Mouse (Mus musculus) midbrain, embryonic 13.5 days (tissue): ENCODE measurements at regions not wholly inside any gene's neighbourhood (a gene's known extent, or its start where the extent isn't known, plus 50 kb on each side); places are given as distances from the start of the nearest gene placed in this dataset.

Source experiments
- ATAC-seq: fragments of 200-750 bp; cut with Nextera tagmentation; 2 replicates; pipeline ENCODE4 v1.8.0; 2017; ENCODE audit warnings: mild to moderate bottlenecking, moderate TSS enrichment, moderate library complexity
- H3K27ac ChIP-seq: fragments of 300-500 bp; sonication (generic); 2 replicates; pipeline ENCODE4 v1.5.1; 2015; ENCODE audit warnings: inconsistent platforms, mild to moderate bottlenecking, moderate library complexity
- H3K27me3 ChIP-seq: fragments of 300-500 bp; sonication (generic); 2 replicates; pipeline ENCODE4 v1.6.1; 2015; ENCODE audit warnings: mild to moderate bottlenecking, inconsistent platforms
- H3K36me3 ChIP-seq: fragments of 300-500 bp; sonication (generic); 2 replicates; pipeline ENCODE4 v1.6.1; 2015; ENCODE audit warnings: mild to moderate bottlenecking, inconsistent platforms
- H3K4me1 ChIP-seq: fragments of 300-500 bp; sonication (generic); replicated peaks from 2 replicates; pipeline ENCODE4 v1.6.1; 2015; ENCODE audit warnings: inconsistent platforms
- H3K4me2 ChIP-seq: fragments of 300-500 bp; sonication (generic); replicated peaks from 2 replicates; pipeline ENCODE4 v1.6.1; 2015; ENCODE audit warnings: moderate library complexity, mild to moderate bottlenecking, inconsistent platforms
- H3K4me3 ChIP-seq: fragments of 300-500 bp; sonication (generic); replicated peaks from 2 replicates; pipeline ENCODE4 v1.5.1; 2015; ENCODE audit warnings: mild to moderate bottlenecking, inconsistent platforms
- H3K9ac ChIP-seq: fragments of 300-500 bp; sonication (generic); replicated peaks from 2 replicates; pipeline ENCODE4 v1.6.1; 2015; ENCODE audit warnings: mild to moderate bottlenecking, inconsistent platforms
- H3K9me3 ChIP-seq: fragments of 300-500 bp; sonication (generic); 2 replicates; pipeline ENCODE4 v1.6.1; 2016; ENCODE audit warnings: mild to moderate bottlenecking, inconsistent platforms
- WGBS: fragments of 180-500 bp; shearing (Covaris S2); methylation state at CpG from one replicate; pipeline ENCODE4 v1.1.7; 2015; 5-methylcytosine and 5-hydroxymethylcytosine counted together

- Histone ChIP-seq H3K4me1 (no peaks in the 10 kb centered on the region), H3K27me3 (no peaks in the 10 kb centered on the region), H3K4me3 (no peak overlapping the region), H3K9ac (no peak overlapping the region), H3K4me2 (no peak overlapping the region), H3K27ac (no peak overlapping the region), H3K36me3 (no peaks in the 10 kb centered on the region), H3K9me3 (no peaks in the 10 kb centered on the region)
- 82% methylated on average over 2 of the region's 2 CpGs for WGBS
- ATAC-seq: no peak
Observed at GRCm38 (mm10) chr1:50704639-50705038, 195.8 kb upstream of the Tmeff2 start.

DNA sequence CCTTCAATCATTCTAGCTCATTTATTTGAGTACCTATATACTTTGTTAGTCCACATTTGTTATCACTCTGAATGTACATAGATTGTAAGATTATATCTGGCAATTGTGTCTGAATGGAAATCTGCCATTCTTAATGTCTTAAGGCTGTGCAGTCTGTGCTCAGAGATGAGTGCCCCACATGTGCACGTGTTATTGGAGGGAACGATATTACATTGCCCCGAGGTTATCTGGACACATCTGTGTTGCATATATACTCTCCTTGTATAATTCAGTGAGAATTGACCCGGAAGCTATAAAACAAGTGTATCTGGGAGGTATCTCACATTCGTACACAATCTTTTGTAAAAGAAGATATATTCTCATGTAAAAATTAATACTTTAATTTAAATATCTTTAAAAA lies 155.4 kb upstream of the Tmeff2 start:
- H3K27me3 ChIP-seq: no peaks in the 10 kb centered on the region
- no peaks in the 10 kb centered on the region for H3K9me3 ChIP-seq
- H3K4me3 ChIP-seq: no peak overlapping the region
- 75% methylated on average over 5 of the region's 5 CpGs for WGBS
- ATAC-seq: no peak
- no peak overlapping the region for H3K9ac ChIP-seq
- H3K36me3 ChIP-seq: no peaks in the 10 kb centered on the region
- H3K27ac ChIP-seq: no peak overlapping the region
- H3K4me2 ChIP-seq: no peak overlapping the region
- H3K4me1 ChIP-seq: no peaks in the 10 kb centered on the region

- H3K27ac ChIP-seq: no peak overlapping the region
- no peaks in the 10 kb centered on the region for H3K27me3 ChIP-seq
- H3K36me3 ChIP-seq: no peaks in the 10 kb centered on the region
- H3K4me1 ChIP-seq: no peaks in the 10 kb centered on the region
- H3K4me2 ChIP-seq: no peak overlapping the region
- no peaks in the 10 kb centered on the region for H3K9me3 ChIP-seq
- no peak overlapping the region for H3K4me3 ChIP-seq
- ATAC-seq: no peak
- H3K9ac ChIP-seq: no peak overlapping the region
Observed at GRCm38 (mm10) chr1:50770211-50770610, 130.2 kb upstream of the Tmeff2 start.

GRCm38 (mm10) chr1:50795264-50795663 lies 105.2 kb upstream of the Tmeff2 start:
- H3K27me3 ChIP-seq: no peaks in the 10 kb centered on the region
- no peak overlapping the region for H3K9ac ChIP-seq
- no peak for ATAC-seq
- 75% methylated on average over 3 of the region's 3 CpGs for WGBS
- no peak overlapping the region for H3K4me3 ChIP-seq
- no peak overlapping the region for H3K27ac ChIP-seq
- no peaks in the 10 kb centered on the region for H3K36me3 ChIP-seq
- H3K9me3 ChIP-seq: no peaks in the 10 kb centered on the region
- no peak overlapping the region for H3K4me2 ChIP-seq
- no peaks in the 10 kb centered on the region for H3K4me1 ChIP-seq

- ATAC-seq: no peak
- Histone ChIP-seq H3K27me3 (no peaks in the 10 kb centered on the region), H3K4me3 (no peak overlapping the region)
Observed at GRCm38 (mm10) chr1:50798166-50798565, 102.3 kb upstream of the Tmeff2 start.

GRCm38 (mm10) chr1:50806321-50806720 lies 94.1 kb upstream of the Tmeff2 start:
- H3K9ac ChIP-seq: no peak overlapping the region
- H3K9me3 ChIP-seq: no peaks in the 10 kb centered on the region
- ATAC-seq: no peak
- no peaks in the 10 kb centered on the region for H3K27me3 ChIP-seq
- H3K4me2 ChIP-seq: no peak overlapping the region
- H3K27ac ChIP-seq: no peak overlapping the region
- no peaks in the 10 kb centered on the region for H3K4me1 ChIP-seq
- no peaks in the 10 kb centered on the region for H3K36me3 ChIP-seq
- H3K4me3 ChIP-seq: no peak overlapping the region
- 67% methylated on average over 1 of the region's 1 CpGs for WGBS

More at GRCm38 (mm10) chr1:50798166-50798565, 102.3 kb upstream of the Tmeff2 start:
- no peaks in the 10 kb centered on the region for H3K36me3 ChIP-seq
- H3K4me1 ChIP-seq: no peaks in the 10 kb centered on the region
- H3K27ac ChIP-seq: no peak overlapping the region
- no peak overlapping the region for H3K9ac ChIP-seq
- H3K9me3 ChIP-seq: no peaks in the 10 kb centered on the region
- WGBS: 46% methylated on average over 3 of the region's 3 CpGs
- H3K4me2 ChIP-seq: no peak overlapping the region

- no peaks in the 10 kb centered on the region for H3K27me3 ChIP-seq
- H3K4me3 ChIP-seq: no peak overlapping the region
- H3K36me3 ChIP-seq: no peaks in the 10 kb centered on the region
- H3K4me2 ChIP-seq: no peak overlapping the region
- H3K9me3 ChIP-seq: no peaks in the 10 kb centered on the region
- no peak overlapping the region for H3K9ac ChIP-seq
- WGBS: 63% methylated on average over 1 of the region's 1 CpGs
- no peak overlapping the region for H3K27ac ChIP-seq
- no peak for ATAC-seq
- no peaks in the 10 kb centered on the region for H3K4me1 ChIP-seq
Observed at GRCm38 (mm10) chr1:50806821-50807220, 93.6 kb upstream of the Tmeff2 start.

DNA sequence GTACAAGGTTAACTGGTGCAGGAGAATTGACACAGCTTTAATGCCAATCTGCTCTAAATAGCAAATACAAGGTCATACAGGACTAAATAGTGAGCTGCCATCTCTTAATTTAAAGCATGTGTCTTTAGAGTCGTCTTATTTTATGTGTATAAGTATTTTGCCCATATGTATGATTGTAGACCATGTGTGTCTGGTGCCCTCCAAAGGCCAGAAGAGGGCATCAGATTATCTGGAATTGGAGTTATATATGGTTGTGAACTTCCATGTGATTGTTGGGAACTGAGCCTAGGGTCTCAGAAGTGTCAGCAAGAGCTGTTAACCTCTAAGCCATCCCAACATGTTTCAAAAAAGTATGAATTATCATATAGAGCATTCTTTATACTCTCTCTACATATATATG lies 68.8 kb upstream of the Tmeff2 start:
- Histone ChIP-seq H3K9me3 (no peaks in the 10 kb centered on the region), H3K9ac (no peak overlapping the region), H3K36me3 (no peaks in the 10 kb centered on the region), H3K27me3 (no peaks in the 10 kb centered on the region), H3K4me3 (no peak overlapping the region), H3K4me1 (no peaks in the 10 kb centered on the region), H3K4me2 (no peak overlapping the region), H3K27ac (no peak overlapping the region)
- WGBS: 72% methylated on average over 1 of the region's 1 CpGs
- ATAC-seq: no peak

- Histone ChIP-seq H3K36me3 (no peaks in the 10 kb centered on the region), H3K9me3 (no peaks in the 10 kb centered on the region), H3K27ac (no peak overlapping the region), H3K4me2 (no peak overlapping the region), H3K4me3 (no peak overlapping the region), H3K9ac (no peak overlapping the region), H3K27me3 (no peaks in the 10 kb centered on the region), H3K4me1 (no peaks in the 10 kb centered on the region)
- no peak for ATAC-seq
- WGBS: 85% methylated on average over 6 of the region's 6 CpGs
Observed at GRCm38 (mm10) chr1:50836123-50836522, 64.3 kb upstream of the Tmeff2 start.

GRCm38 (mm10) chr1:50847156-50847555 lies 53.3 kb upstream of the Tmeff2 start:
- no peaks in the 10 kb centered on the region for H3K4me1 ChIP-seq
- H3K27ac ChIP-seq: no peak overlapping the region
- ATAC-seq: no peak
- WGBS: 95% methylated on average over 1 of the region's 1 CpGs
- no peaks in the 10 kb centered on the region for H3K27me3 ChIP-seq
- no peak overlapping the region for H3K9ac ChIP-seq
- no peaks in the 10 kb centered on the region for H3K9me3 ChIP-seq
- H3K36me3 ChIP-seq: no peaks in the 10 kb centered on the region
- H3K4me2 ChIP-seq: no peak overlapping the region
- no peak overlapping the region for H3K4me3 ChIP-seq
